Comparison of ENCODE assay signal across 21 mouse cellular contexts in the genomic region with DNA sequence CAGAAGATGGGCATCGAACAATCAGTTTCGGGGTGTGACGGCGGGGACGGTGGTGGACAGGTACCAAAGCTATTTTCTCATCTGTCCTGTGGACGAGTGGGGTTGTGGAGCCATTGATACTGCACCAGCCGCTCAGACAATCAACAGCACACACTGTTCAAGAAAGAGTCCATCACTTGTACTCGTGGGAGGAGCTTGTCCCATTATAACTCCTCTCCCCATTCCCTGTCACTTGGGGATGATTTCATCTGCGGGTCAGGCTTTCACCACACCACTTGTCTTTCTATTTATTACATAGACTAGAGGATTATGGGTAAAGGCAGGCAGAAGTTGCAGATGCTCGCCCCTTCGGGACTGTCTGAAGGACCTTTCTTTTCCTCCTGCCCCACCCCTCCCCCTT. TPM values are rescaled to one million over a fixed set of nuclear protein-coding genes. Genes with fewer than 3 reads are reported as not detected.
A peak's percentile ranks its signal among the peaks of the same experiment; 100 is the strongest.
DNase-seq lines count a peak whose midpoint lies in the region; ATAC-seq lines count a peak whose summit lies in the region.
"Had no signal": no experiment of that assay in that cellular context is flagged by ENCODE, and none has a peak within 500 bp of the region (broad histone marks: within the 10 kb centered on the region; RNA-seq: fewer than 3 reads in every experiment).

No protein-coding gene starts in this region.

- H3K4me1 ChIP-seq in heart, embryonic 11.5 days (ENCODE audit: control insufficient read depth, insufficient read depth, low read length), result peaks cover 28% of the 10 kb centered on the region
- peaks cover 22 to 36% of the 10 kb centered on the region in 2 experiments for H3K4me1 ChIP-seq in heart, embryonic 14.5 days (ENCODE audit: control insufficient read depth in 2 of 2, insufficient read depth in 2 of 2, low read length in 2 of 2)
- H3K4me1 ChIP-seq: embryonic facial prominence, embryonic 13.5 days; intestine, embryonic 15.5 days had no signal

- 0 out of 2 replicates have a peak, but pooled peaks cover 5% of the 10 kb centered on the region for H3K36me3 ChIP-seq in heart, embryonic 11.5 days (ENCODE audit: control insufficient read depth, insufficient read depth, low read length)
- peaks cover 45% of the 10 kb centered on the region for H3K36me3 ChIP-seq in heart, embryonic 14.5 days (ENCODE audit: control insufficient read depth, insufficient read depth, low read length)
- H3K36me3 ChIP-seq: embryonic facial prominence, embryonic 13.5 days; intestine, embryonic 15.5 days had no signal

- no peak for ATAC-seq in heart, embryonic 11.5 days (replicated peaks; ENCODE audit: insufficient number of reproducible peaks, low FRiP score, low TSS enrichment)
- 0 out of 2 replicates have a peak, but pooled peaks have one; percentile 13 for ATAC-seq in heart, embryonic 14.5 days (ENCODE audit: insufficient number of reproducible peaks, insufficient read depth, low FRiP score, low read depth)
- ATAC-seq: forebrain, embryonic 16.5 days; intestine, embryonic 15.5 days had no signal

- 70% methylated on average over 11 of the region's 11 CpGs for WGBS in heart, embryonic 11.5 days (ENCODE audit: insufficient replicate concordance)
- 51% methylated on average over 11 of the region's 11 CpGs for WGBS in heart, embryonic 14.5 days

- H3K9me3 ChIP-seq in heart, embryonic 11.5 days (replicated peaks; ENCODE audit: control insufficient read depth, low read length), result no peaks in the 10 kb centered on the region
- no peaks in the 10 kb centered on the region for H3K9me3 ChIP-seq in heart, embryonic 14.5 days (ENCODE audit: control insufficient read depth, low read length)
- H3K9me3 ChIP-seq: embryonic facial prominence, embryonic 13.5 days; forebrain, embryonic 12.5 days; hindbrain, embryonic 10.5 days; intestine, embryonic 15.5 days had no signal

- DNase-seq in heart, adult 11 months, result peak; percentile 92
- DNase-seq in heart, postnatal 14 days, result no peak
- peak; percentile 20 to 43 for DNase-seq in heart, postnatal 10 days
- no peak for DNase-seq in urinary bladder, adult 18-20 months (ENCODE audit: low spot score in 2 of 2)
- DNase-seq in urinary bladder, postnatal 4 days (ENCODE audit: low spot score in 2 of 2), result no peak
- DNase-seq: adrenal gland, postnatal 14 days; cerebellum, adult 11-12 months; cerebellum, adult 9-11 months; cerebellum, postnatal 36 days; gastrocnemius, postnatal 25 days; kidney, adult 18-20 months had no signal

- no peak overlapping the region for H3K4me2 ChIP-seq in heart, embryonic 11.5 days
- no peak overlapping the region for H3K4me2 ChIP-seq in heart, embryonic 14.5 days (ENCODE audit: low read length)
- H3K4me2 ChIP-seq: embryonic facial prominence, embryonic 13.5 days; forebrain, embryonic 12.5 days; hindbrain, embryonic 14.5 days had no signal

- no peak overlapping the region for H3K4me3 ChIP-seq in heart, embryonic 11.5 days (ENCODE audit: low read depth, low read length)
- no peak overlapping the region for H3K4me3 ChIP-seq in heart, embryonic 14.5 days (ENCODE audit: control insufficient read depth in 1 of 2, insufficient read depth in 1 of 2, low read depth in 1 of 2, low read length in 2 of 2)
- H3K4me3 ChIP-seq: embryonic facial prominence, embryonic 13.5 days; forebrain, embryonic 12.5 days; hindbrain, embryonic 10.5 days; intestine, embryonic 15.5 days had no signal

- no peak overlapping the region for H3K9ac ChIP-seq in heart, embryonic 11.5 days (ENCODE audit: low read depth, low read length)
- peak overlapping the region; percentile 69 for H3K9ac ChIP-seq in heart, embryonic 14.5 days (ENCODE audit: low read length)
- H3K9ac ChIP-seq: embryonic facial prominence, embryonic 13.5 days; forebrain, embryonic 12.5 days; hindbrain, embryonic 14.5 days; intestine, embryonic 15.5 days had no signal

- H3K27me3 ChIP-seq in heart, embryonic 11.5 days (ENCODE audit: control insufficient read depth, insufficient read depth, low read length), result no peaks in the 10 kb centered on the region
- no peaks in the 10 kb centered on the region for H3K27me3 ChIP-seq in heart, embryonic 14.5 days (ENCODE audit: control insufficient read depth, insufficient read depth, low read length)
- H3K27me3 ChIP-seq: forebrain, embryonic 12.5 days; intestine, embryonic 15.5 days had no signal

- intact Hi-C loops in heart, postnatal 14 days (cut with DNase I), result loop anchor here (5.0 kb wide), 2 partner anchors 142 to 232 kb away; no protein-coding TSS in a partner anchor
- intact Hi-C loops in heart, postnatal 10 days (cut with DNase I), result loop anchor here (5.0 kb wide), 2 partner anchors 72 to 142 kb away; a partner anchor contains a TSS

- peak overlapping the region; percentile 98; the same call in 1 of the 2 replicates for H3K27ac ChIP-seq in heart, embryonic 11.5 days (ENCODE audit: low read depth, low read length)
- H3K27ac ChIP-seq in heart, embryonic 14.5 days (replicated peaks in 1 of 2; ENCODE audit: control insufficient read depth in 1 of 2, insufficient read depth in 1 of 2, low read depth in 2 of 2, low read length in 2 of 2), result peak overlapping the region; percentile 92 to 100
- H3K27ac ChIP-seq: embryonic facial prominence, embryonic 13.5 days; forebrain, embryonic 12.5 days; hindbrain, embryonic 10.5 days; hindbrain, embryonic 14.5 days; intestine, embryonic 15.5 days had no signal

RNA-seq across cellular contexts. Expression of a gene that starts 11.6 kb away (rescaled TPM):
- total RNA-seq in heart, postnatal 14 days (2021), result 100 to 1,000 TPM; 223 to 227 TPM
- polyA plus RNA-seq in heart, embryonic 11.5 days (2014; fragmentation: Nextera tagmentation; extraction: Ambion mirVana), result 62.3 and 63.1 TPM in 2 replicates
- 138 and 141 TPM in 2 replicates for polyA plus RNA-seq in heart, embryonic 14.5 days (2014; fragmentation: Nextera tagmentation; extraction: Ambion mirVana)
- total RNA-seq in heart, postnatal 10 days (2021), result 100 to 1,000 TPM; 225 to 282 TPM
- total RNA-seq: granulocyte monocyte progenitor cell, adult 5-6 weeks; MEL had no signal

Comparison
In these comparisons a context has a peak if more than half of its experiments do, and no peak if none do; other contexts are left out.
1. DNase-seq: peak in heart, adult 11 months (single experiment) and heart, postnatal 10 days (2 of 2); none in heart, postnatal 14 days (0 of 2), urinary bladder, adult 18-20 months (0 of 2) and urinary bladder, postnatal 4 days (0 of 2).